Mouse (Mus musculus): ENCODE measurements around the gene A630076J17Rik. TPM values are rescaled to one million over a fixed set of nuclear protein-coding genes. Genes with fewer than 3 reads are reported as not detected.
A peak's percentile ranks its signal among the peaks of the same experiment; 100 is the strongest.

The A630076J17Rik gene
- polyA plus RNA-seq, 1 experiment from 2014 or later = 0.54 TPM

DNA sequence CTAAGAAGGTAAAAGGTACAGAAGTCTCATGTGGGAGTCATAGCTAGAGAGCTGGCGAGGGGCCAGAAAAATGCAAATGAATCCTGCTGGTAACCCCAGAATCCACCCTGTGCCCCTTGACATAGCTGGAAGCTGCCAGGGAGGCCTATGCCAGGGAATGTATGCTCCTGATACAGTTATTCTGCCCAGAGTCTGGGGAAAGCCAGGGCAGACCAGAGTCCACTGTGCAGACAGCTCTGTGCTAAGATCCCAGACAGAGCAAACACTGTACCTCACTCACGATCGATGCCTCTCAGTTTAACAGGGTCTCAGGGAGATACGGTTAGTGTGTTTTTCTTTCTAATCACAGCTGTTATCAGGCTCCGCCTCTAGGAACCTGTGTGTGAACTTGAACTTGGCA lies 592 bp upstream of the A630076J17Rik start:
- Histone ChIP-seq H3K9ac (no peak overlapping the region), H3K4me3 (ENCODE audit: low read depth, low read length) (no peak overlapping the region), H3K27ac (ENCODE audit: low read depth) (no peak overlapping the region), H3K4me1 (ENCODE audit: insufficient read depth) (no peaks in the 10 kb centered on the region), H3K4me2 (no peak overlapping the region), H3K9me3 (ENCODE audit: low read depth, low read length) (no peaks in the 10 kb centered on the region), H3K27me3 (ENCODE audit: insufficient read depth, low read length) (no peaks in the 10 kb centered on the region), H3K36me3 (ENCODE audit: insufficient read depth) (no peaks in the 10 kb centered on the region)
- peak; percentile 51 for DNase-seq
- peak; percentile 70 for ATAC-seq (ENCODE audit: insufficient read depth)
- 20% methylated on average over 5 of the region's 5 CpGs for WGBS
- TF ChIP-seq CTCF (IDR thresholded peaks at IDR 0.05; ENCODE audit: low read depth) = no peak

GRCm38 (mm10) chr3:107231202-107231601 lies 788 bp downstream of the A630076J17Rik start:
- Histone ChIP-seq H3K4me2 (no peak overlapping the region), H3K4me3 (ENCODE audit: low read depth, low read length) (no peak overlapping the region), H3K27ac (ENCODE audit: low read depth) (no peak overlapping the region), H3K4me1 (ENCODE audit: insufficient read depth) (no peaks in the 10 kb centered on the region), H3K27me3 (ENCODE audit: insufficient read depth, low read length) (no peaks in the 10 kb centered on the region), H3K9me3 (ENCODE audit: low read depth, low read length) (no peaks in the 10 kb centered on the region), H3K36me3 (ENCODE audit: insufficient read depth) (no peaks in the 10 kb centered on the region), H3K9ac (no peak overlapping the region)
- ATAC-seq (ENCODE audit: insufficient read depth) = no peak
- TF ChIP-seq CTCF (IDR thresholded peaks at IDR 0.05; ENCODE audit: low read depth) = no peak
- 60% methylated on average over 4 of the region's 4 CpGs for WGBS
- DNase-seq = no peak

DNA sequence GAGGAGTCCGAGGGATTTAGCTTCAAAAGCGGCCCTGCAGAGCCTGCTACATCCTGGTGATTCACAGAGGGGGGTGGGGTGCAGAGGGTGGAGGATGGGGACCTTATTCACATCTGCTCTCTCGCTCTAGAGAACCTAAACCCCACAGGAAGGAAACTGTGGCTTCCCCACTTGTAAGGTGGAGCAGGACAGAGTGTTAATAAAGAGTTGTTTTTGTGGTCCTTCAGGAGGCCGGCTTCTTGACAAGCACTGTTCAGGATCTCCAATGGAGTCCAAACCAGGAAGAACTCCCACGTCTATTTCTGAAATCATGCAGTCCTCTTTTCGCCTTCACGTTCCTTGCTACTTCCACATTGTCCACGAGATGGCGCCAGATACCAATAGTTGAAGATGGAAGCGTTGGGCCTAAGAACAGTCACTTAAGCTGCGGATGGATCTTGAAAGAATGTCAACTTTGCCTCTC lies 3.0 kb downstream of the A630076J17Rik start:
- ATAC-seq (ENCODE audit: insufficient read depth) = peak; percentile 19; the same call in 1 of the 2 replicates
- Histone ChIP-seq H3K9me3 (ENCODE audit: low read depth, low read length) (no peaks in the 10 kb centered on the region), H3K4me2 (no peak overlapping the region), H3K9ac (no peak overlapping the region), H3K4me1 (ENCODE audit: insufficient read depth) (no peaks in the 10 kb centered on the region), H3K27ac (ENCODE audit: low read depth) (no peak overlapping the region), H3K27me3 (ENCODE audit: insufficient read depth, low read length) (no peaks in the 10 kb centered on the region), H3K4me3 (ENCODE audit: low read depth, low read length) (no peak overlapping the region), H3K36me3 (ENCODE audit: insufficient read depth) (no peaks in the 10 kb centered on the region)
- WGBS = 7% methylated on average over 11 of the region's 11 CpGs
- DNase-seq = peak; percentile 94
- peak; percentile 94 for TF ChIP-seq CTCF (IDR thresholded peaks at IDR 0.05; ENCODE audit: low read depth)

GRCm38 (mm10) chr3:107233945-107234344 lies 3.5 kb downstream of the A630076J17Rik start:
- no peak for TF ChIP-seq CTCF (IDR thresholded peaks at IDR 0.05; ENCODE audit: low read depth)
- 0 out of 2 replicates have a peak, but pooled peaks have one; percentile 14 for ATAC-seq (ENCODE audit: insufficient read depth)
- 32% methylated on average over 2 of the region's 2 CpGs for WGBS

DNA sequence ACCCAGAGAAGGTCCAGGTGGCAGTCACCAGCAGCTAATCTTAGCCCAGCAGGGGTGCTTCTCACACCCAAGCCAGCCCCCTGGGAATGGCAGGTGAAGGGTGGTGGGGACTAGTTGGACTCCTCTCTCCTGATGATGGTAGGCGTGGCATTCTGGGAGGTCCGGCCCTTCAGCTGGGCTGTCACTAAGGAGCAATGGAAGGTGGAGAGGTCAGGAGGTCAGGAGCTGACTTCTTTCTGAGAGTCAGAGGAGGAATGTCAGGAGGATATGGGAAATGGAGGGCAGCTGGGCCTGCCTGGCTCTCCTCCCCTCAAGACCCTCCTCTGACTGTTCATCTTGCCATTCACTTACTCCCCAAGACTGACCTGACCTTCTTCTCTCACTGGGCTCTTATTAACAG lies 7.6 kb downstream of the A630076J17Rik start:
- Histone ChIP-seq H3K9ac (no peak overlapping the region), H3K4me3 (ENCODE audit: low read depth, low read length) (no peak overlapping the region), H3K4me1 (ENCODE audit: insufficient read depth) (no peaks in the 10 kb centered on the region), H3K27me3 (ENCODE audit: insufficient read depth, low read length) (no peaks in the 10 kb centered on the region), H3K36me3 (ENCODE audit: insufficient read depth) (no peaks in the 10 kb centered on the region), H3K27ac (ENCODE audit: low read depth) (no peak overlapping the region), H3K9me3 (ENCODE audit: low read depth, low read length) (no peaks in the 10 kb centered on the region), H3K4me2 (no peak overlapping the region)
- ATAC-seq (ENCODE audit: insufficient read depth) (no peak), DNase-seq (no peak)
- 37% methylated on average over 2 of the region's 2 CpGs for WGBS
- TF ChIP-seq CTCF (IDR thresholded peaks at IDR 0.05; ENCODE audit: low read depth) = no peak

More at GRCm38 (mm10) chr3:107233945-107234344, 3.5 kb downstream of the A630076J17Rik start:
- DNase-seq = no peak
- H3K27ac ChIP-seq (ENCODE audit: low read depth) = no peak overlapping the region
- no peaks in the 10 kb centered on the region for H3K27me3 ChIP-seq (ENCODE audit: insufficient read depth, low read length)
- no peak overlapping the region for H3K4me2 ChIP-seq
- H3K9me3 ChIP-seq (ENCODE audit: low read depth, low read length) = no peaks in the 10 kb centered on the region
- no peaks in the 10 kb centered on the region for H3K4me1 ChIP-seq (ENCODE audit: insufficient read depth)
- no peak overlapping the region for H3K9ac ChIP-seq
- no peaks in the 10 kb centered on the region for H3K36me3 ChIP-seq (ENCODE audit: insufficient read depth)
- no peak overlapping the region for H3K4me3 ChIP-seq (ENCODE audit: low read depth, low read length)

DNA sequence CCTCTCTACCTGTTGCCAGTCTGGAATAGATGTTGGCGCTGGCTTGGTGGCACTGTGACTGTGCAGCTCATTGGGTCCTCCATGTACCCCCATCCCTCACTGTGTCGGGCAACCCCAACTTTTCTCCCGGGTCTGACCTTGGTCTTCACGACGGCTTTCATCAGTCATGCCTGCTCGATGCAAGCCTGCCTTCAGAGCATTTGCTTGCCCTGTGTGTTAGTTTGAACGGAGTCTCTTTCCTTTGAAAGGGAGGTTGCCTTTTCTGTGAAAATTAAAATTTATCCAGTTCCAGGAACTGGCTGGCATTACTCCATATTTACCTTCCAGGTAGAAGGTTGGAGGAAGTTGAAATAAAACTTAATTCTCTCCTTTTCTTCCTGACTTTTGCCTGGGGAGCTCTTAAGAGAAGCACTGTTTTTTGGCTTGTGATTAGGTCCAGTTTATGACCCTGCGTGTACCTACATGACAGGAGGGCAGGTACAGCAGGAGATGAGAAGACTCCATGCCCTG lies 8.1 kb downstream of the A630076J17Rik start:
- H3K9ac ChIP-seq = no peak overlapping the region
- TF ChIP-seq CTCF (IDR thresholded peaks at IDR 0.05; ENCODE audit: low read depth) = no peak

DNA sequence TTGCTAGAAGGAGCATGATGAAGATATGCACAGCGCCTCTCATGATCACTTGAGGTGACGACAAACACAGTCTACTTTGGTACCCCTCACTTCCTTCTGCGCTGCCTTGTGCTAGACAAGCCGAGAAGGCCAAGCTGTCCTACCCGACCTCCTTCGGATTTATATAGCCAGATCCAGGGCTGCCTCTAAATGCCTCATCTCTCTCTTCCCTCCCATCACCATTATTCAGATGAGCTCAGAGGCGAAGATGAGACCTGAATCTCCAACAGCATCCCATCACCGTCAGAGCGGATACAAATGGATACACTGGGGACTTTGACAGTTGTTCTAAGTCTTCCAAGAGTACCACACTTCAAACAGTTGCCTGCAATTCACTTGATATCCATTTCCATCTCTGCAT lies 9.2 kb downstream of the A630076J17Rik start, which contains the start of gene Prok1:
TSS of gene Prok1 (minus strand) at position 101 of the 400 bp plus-strand sequence.
- H3K36me3 ChIP-seq (ENCODE audit: insufficient read depth) = no peaks in the 10 kb centered on the region
- no peak for TF ChIP-seq CTCF (IDR thresholded peaks at IDR 0.05; ENCODE audit: low read depth)

More for the DNA sequence above, 8.1 kb downstream of the A630076J17Rik start:
- Histone ChIP-seq H3K36me3 (ENCODE audit: insufficient read depth) (no peaks in the 10 kb centered on the region), H3K4me1 (ENCODE audit: insufficient read depth) (no peaks in the 10 kb centered on the region), H3K9me3 (ENCODE audit: low read depth, low read length) (no peaks in the 10 kb centered on the region), H3K4me2 (no peak overlapping the region), H3K27me3 (ENCODE audit: insufficient read depth, low read length) (no peaks in the 10 kb centered on the region), H3K27ac (ENCODE audit: low read depth) (no peak overlapping the region), H3K4me3 (ENCODE audit: low read depth, low read length) (no peak overlapping the region)
- no peak for ATAC-seq (ENCODE audit: insufficient read depth)
- 76% methylated on average over 8 of the region's 8 CpGs for WGBS
- DNase-seq = no peak

More for the DNA sequence above, 9.2 kb downstream of the A630076J17Rik start, which contains the start of gene Prok1:
- Histone ChIP-seq H3K27ac (ENCODE audit: low read depth) (no peak within 1 kb of the TSS), H3K4me2 (no peak within 1 kb of the TSS), H3K4me1 (ENCODE audit: insufficient read depth) (no peaks in the 10 kb centered on the region), H3K9me3 (ENCODE audit: low read depth, low read length) (no peaks in the 10 kb centered on the region), H3K9ac (no peak within 1 kb of the TSS), H3K4me3 (ENCODE audit: low read depth, low read length) (no peak within 1 kb of the TSS), H3K27me3 (ENCODE audit: insufficient read depth, low read length) (no peaks in the 10 kb centered on the region)
- ATAC-seq (ENCODE audit: insufficient read depth) = no peak
- DNase-seq = no peak
- 86% methylated on average over 9 of the region's 9 CpGs for WGBS
